Mouse (Mus musculus): ENCODE data around the gene Ylpm1. TPM values are rescaled to one million over a fixed set of nuclear protein-coding genes. Genes with fewer than 3 reads are reported as not detected.
A peak's percentile ranks its signal among the peaks of the same experiment; 100 is the strongest.

Ylpm1 gene
- polyA plus RNA-seq, 1 experiment from 2014 or later: 16.3 TPM

DNA sequence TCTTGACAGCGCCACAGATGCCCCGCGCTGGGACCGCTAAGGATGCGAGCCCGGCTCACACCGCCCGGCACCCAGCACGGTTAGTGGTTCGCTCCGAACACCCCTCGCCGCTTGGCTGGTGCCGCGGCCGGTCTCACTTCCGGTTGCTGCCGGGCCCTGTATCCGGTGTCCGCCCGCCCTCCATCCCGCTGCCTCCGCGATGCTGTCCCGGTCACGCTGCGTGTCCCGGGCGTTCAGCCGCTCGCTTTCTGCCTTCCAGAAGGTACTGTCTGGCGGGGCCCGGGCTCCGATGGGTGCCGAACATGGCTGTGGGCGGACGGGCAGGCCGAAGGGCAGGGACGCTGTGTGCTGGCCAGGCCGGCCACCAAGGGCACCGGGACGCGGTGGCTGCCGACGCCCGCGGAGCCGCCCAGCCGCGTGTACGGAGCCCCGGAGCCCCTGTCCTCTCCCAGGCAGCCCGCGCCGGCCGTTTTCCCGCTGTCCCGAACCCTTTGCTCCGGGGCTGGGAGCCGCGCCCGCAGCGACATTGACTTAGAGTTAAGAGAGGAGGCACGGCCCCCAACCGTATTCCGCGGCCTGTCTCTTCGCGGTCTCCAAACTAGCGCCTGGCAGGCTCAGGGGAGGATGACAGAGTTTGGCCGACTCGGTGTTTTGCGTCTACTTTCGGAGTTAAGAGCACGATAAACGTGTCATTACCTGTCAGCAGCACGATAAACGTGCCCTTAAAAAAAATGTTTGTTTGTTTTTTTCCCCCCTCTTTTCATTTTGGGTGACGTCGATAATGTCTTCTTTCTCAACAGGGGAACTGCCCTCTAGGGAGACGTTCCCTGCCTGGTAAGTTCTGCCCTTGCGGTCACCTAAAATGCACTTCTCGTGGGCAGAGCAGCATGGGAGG, 114.8 kb downstream of the Ylpm1 start, which contains the start of the genes Prox2 and Dlst:
Gene Prox2, minus strand, starts transcription at position 62 of the 895 bp plus-strand sequence.
Gene Dlst, plus strand, starts transcription at position 136 of the 895 bp plus-strand sequence.
- Histone ChIP-seq H3K27me3 (no peaks in the 10 kb centered on the region), H3K9me3 (replicated peaks) (no peaks in the 10 kb centered on the region), H3K4me2 (peak within 1 kb of the TSS; percentile 82), H3K4me3 (peak within 1 kb of the TSS; percentile 96), H3K4me1 (replicated peaks) (peaks cover 42% of the 10 kb centered on the region), H3K27ac (peak within 1 kb of the TSS; percentile 95), H3K36me3 (0 out of 2 replicates have a peak, but pooled peaks cover 3% of the 10 kb centered on the region), H3K9ac (peak within 1 kb of the TSS; percentile 99)
- under 1% methylated on average over 82 of the region's 83 CpGs for WGBS
- peak; percentile 92 for ATAC-seq (replicated peaks; ENCODE audit: insufficient number of reproducible peaks, insufficient read depth, low FRiP score, low read depth)

DNA sequence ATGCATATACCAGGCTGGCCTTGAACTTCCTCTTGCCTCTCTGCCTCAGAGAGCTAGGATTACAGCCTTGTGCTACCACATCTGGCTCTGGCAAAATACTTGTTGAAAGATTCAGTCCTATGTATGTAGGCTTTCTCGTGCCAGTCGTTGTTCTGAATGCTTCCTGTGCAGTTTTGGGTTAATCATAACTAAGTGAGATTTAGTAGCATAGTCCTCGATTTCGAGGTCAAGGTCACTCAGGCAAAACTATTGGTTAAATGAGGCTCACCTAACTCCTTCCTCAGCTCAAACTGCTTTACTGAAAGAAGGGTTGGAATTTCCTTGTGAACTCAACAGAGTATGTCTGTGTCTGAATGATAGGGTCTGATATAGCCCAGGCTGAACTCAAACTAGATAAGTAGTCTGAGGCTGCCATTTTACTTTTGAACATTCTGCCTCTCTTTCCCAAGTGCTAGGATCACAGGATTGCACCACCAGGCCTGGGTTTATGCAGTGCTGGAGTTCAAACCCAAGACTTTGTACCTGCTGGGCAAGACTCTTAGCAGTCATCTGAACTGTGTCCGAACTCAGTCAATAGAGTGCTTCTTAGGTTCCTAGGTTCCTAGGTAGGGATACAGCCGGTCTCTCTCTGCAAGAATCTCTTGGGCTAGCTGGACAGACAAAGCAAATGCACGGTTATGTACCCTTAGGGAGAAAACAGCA, 116.6 kb downstream of the Ylpm1 start:
- ATAC-seq (replicated peaks; ENCODE audit: insufficient number of reproducible peaks, insufficient read depth, low FRiP score, low read depth): no peak
- Histone ChIP-seq H3K27ac (peak overlapping the region; percentile 25; the same call in 1 of the 2 replicates), H3K36me3 (0 out of 2 replicates have a peak, but pooled peaks cover 3% of the 10 kb centered on the region), H3K9ac (peak overlapping the region; percentile 6; the same call in 1 of the 2 replicates), H3K4me2 (peak overlapping the region; percentile 82), H3K27me3 (no peaks in the 10 kb centered on the region), H3K4me3 (peak overlapping the region; percentile 96), H3K9me3 (replicated peaks) (no peaks in the 10 kb centered on the region), H3K4me1 (replicated peaks) (peaks cover 34% of the 10 kb centered on the region)
- WGBS: 81% methylated on average over 7 of the region's 7 CpGs

DNA sequence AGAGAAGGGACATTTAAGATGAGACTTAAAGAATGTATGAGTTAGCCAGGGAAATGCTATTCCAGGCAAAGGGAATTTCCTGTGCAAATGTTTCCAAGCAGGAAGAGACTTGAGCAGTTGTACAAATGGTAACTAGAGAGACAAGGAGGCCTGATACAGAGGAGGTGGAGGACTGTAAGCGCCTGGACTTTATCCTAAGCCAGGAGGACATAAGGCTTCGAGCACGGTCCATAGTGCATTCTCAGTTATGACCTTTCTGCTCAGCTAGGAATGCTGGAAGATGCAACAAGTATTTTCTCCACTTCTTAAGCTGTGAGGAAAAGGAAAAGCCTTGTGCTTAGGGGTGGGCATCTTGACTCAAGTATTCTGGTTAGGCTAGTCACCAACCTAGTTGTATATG, 117.2 kb downstream of the Ylpm1 start:
- Histone ChIP-seq H3K27ac (peak overlapping the region; percentile 25), H3K9me3 (replicated peaks) (no peaks in the 10 kb centered on the region), H3K27me3 (no peaks in the 10 kb centered on the region), H3K9ac (no peak overlapping the region), H3K4me1 (replicated peaks) (peaks cover 34% of the 10 kb centered on the region), H3K4me2 (peak overlapping the region; percentile 82; the same call in 1 of the 2 replicates), H3K36me3 (0 out of 2 replicates have a peak, but pooled peaks cover 6% of the 10 kb centered on the region), H3K4me3 (no peak overlapping the region)
- 80% methylated on average over 3 of the region's 3 CpGs for WGBS
- ATAC-seq (replicated peaks; ENCODE audit: insufficient number of reproducible peaks, insufficient read depth, low FRiP score, low read depth): no peak

DNA sequence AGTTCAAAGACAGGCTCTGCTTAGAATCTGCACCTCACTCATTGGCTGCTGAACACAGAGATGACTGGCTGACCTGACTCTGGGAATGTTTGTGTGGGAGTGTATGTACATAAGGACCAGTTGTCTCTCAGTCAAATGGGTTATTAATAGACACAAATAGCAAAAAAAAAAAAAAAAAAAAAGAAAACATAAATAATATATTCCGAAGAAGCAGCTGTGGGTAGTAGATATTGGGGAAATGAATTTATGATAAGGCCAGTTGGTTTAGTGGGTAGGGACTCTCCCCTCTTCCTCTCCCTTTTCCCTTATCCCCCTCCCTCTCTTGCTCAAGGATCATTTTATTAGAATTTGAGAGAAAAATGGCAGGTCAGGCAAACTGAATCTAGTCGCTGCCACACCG, 117.8 kb downstream of the Ylpm1 start:
- Histone ChIP-seq H3K36me3 (peaks cover 11% of the 10 kb centered on the region), H3K4me1 (replicated peaks) (peaks cover 34% of the 10 kb centered on the region), H3K27me3 (no peaks in the 10 kb centered on the region), H3K4me3 (no peak overlapping the region), H3K9ac (no peak overlapping the region), H3K9me3 (replicated peaks) (no peaks in the 10 kb centered on the region), H3K27ac (peak overlapping the region; percentile 25; the same call in 1 of the 2 replicates), H3K4me2 (no peak overlapping the region)
- no peak for ATAC-seq (replicated peaks; ENCODE audit: insufficient number of reproducible peaks, insufficient read depth, low FRiP score, low read depth)
- 83% methylated on average over 3 of the region's 3 CpGs for WGBS

GRCm38 (mm10) chr12:85115678-85116077, 119.6 kb downstream of the Ylpm1 start:
- no peak overlapping the region for H3K27ac ChIP-seq
- peaks cover 27% of the 10 kb centered on the region for H3K4me1 ChIP-seq (replicated peaks)
- peaks cover 29% of the 10 kb centered on the region for H3K36me3 ChIP-seq
- no peak for ATAC-seq (replicated peaks; ENCODE audit: insufficient number of reproducible peaks, insufficient read depth, low FRiP score, low read depth)
- no peak overlapping the region for H3K4me2 ChIP-seq
- no peaks in the 10 kb centered on the region for H3K9me3 ChIP-seq (replicated peaks)
- 71% methylated on average over 7 of the region's 7 CpGs for WGBS
- no peaks in the 10 kb centered on the region for H3K27me3 ChIP-seq
- H3K9ac ChIP-seq: no peak overlapping the region
- H3K4me3 ChIP-seq: no peak overlapping the region

Other genes with a start within 250 kb of the Ylpm1 start
- 49.8 and 60.4 TPM in 2 replicates for gene Npc2, start 223.2 kb upstream of the Ylpm1 start, polyA plus RNA-seq (2015; fragmentation: Nextera tagmentation; extraction: Ambion mirVana)
- gene Isca2, start 223.1 kb upstream of the Ylpm1 start, polyA plus RNA-seq (2015; fragmentation: Nextera tagmentation; extraction: Ambion mirVana): 135 and 138 TPM in 2 replicates
- gene Ltbp2, start 119.8 kb upstream of the Ylpm1 start, polyA plus RNA-seq (2015; fragmentation: Nextera tagmentation; extraction: Ambion mirVana): 5.3 and 10.2 TPM in 2 replicates
- 87.0 and 88.0 TPM in 2 replicates for gene Fcf1, start 25.4 kb upstream of the Ylpm1 start, polyA plus RNA-seq (2015; fragmentation: Nextera tagmentation; extraction: Ambion mirVana)
- 10.4 and 12.7 TPM in 2 replicates for gene Arel1, start 25.4 kb upstream of the Ylpm1 start, polyA plus RNA-seq (2015; fragmentation: Nextera tagmentation; extraction: Ambion mirVana)
- gene Prox2, start 114.4 kb downstream of the Ylpm1 start, polyA plus RNA-seq (2015; fragmentation: Nextera tagmentation; extraction: Ambion mirVana): 2.5 TPM in 2 replicates
- gene Dlst, start 114.5 kb downstream of the Ylpm1 start, polyA plus RNA-seq (2015; fragmentation: Nextera tagmentation; extraction: Ambion mirVana): 199 and 204 TPM in 2 replicates
- 0.87 and 1.9 TPM in 2 replicates for gene Rps6kl1, start 154.9 kb downstream of the Ylpm1 start, polyA plus RNA-seq (2015; fragmentation: Nextera tagmentation; extraction: Ambion mirVana)
- gene Pgf, start 181.5 kb downstream of the Ylpm1 start, polyA plus RNA-seq (2015; fragmentation: Nextera tagmentation; extraction: Ambion mirVana): 8.9 and 9.5 TPM in 2 replicates
- gene Eif2b2, start 223.2 kb downstream of the Ylpm1 start, polyA plus RNA-seq (2015; fragmentation: Nextera tagmentation; extraction: Ambion mirVana): 50.1 and 62.3 TPM in 2 replicates

All from heart, embryonic 15.5 days (tissue).